Mouse (Mus musculus): ENCODE measurements at regions not wholly inside any gene's neighbourhood (a gene's known extent, or its start where the extent isn't known, plus 50 kb on each side); places are given as distances from the start of the nearest gene placed in this dataset.

DNA sequence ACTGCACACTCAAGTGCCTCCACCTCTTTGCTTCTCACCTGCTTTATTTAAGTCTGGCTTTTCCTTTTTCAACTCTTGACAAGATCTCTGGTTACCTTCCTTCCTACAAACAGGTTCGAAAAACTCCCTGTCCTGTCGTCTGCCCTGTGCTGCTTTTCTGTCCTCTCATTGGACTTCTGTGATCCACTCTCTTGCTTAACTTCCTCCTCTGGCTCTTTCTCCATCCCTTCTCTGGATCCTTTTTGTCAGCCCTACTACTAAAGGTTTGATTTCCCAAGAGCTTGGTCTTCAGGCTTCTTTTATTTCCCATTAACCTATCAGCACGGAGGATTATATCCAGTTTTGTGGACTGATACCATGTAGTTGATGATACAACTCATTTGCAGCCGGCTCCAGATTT is 149.8 kb downstream of the Satb1 start:
- in situ Hi-C loops (cut with MboI, MseI) = no loop called here

DNA sequence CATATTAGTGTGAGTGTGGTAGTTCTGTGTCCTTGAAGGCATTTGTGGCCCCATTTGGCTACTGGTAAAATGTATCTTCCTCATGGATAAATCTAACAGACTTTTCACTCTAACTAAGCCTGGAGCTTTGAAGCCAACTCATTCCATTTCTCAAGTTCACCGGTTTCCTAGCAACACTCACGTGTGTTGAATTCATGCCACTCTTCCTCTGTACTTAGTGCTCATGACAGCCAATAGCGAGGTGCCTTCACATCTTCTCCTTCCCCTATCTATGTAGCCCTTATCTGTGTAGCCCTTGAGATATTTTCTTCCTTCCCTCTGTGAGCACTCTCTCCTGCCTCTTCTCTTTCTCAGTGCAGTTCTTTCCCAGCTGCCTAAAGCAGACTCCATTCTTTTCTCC is 150.7 kb downstream of the Satb1 start:
- in situ Hi-C loops (cut with MboI, MseI) = no loop called here

DNA sequence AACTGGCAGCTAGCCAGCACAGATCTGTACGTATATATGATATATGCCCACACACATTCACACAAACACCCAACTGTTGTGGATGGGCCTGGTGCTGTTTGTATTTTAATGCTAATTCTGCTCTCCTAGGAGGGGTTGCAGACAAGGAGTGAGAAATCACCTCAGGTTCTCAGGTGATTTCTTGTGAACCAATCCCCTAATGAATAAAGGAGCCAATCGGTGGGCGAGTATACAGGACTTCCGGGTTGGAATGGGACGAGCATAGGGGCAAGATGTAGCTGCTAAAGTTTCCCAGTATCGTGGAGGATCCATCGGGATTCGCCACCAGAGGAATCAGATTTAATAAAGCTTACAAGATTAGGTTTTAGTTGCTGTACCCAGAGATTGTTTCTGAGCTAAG is 155.6 kb downstream of the Satb1 start:
- in situ Hi-C loops (cut with MboI, MseI) = no loop called here

DNA sequence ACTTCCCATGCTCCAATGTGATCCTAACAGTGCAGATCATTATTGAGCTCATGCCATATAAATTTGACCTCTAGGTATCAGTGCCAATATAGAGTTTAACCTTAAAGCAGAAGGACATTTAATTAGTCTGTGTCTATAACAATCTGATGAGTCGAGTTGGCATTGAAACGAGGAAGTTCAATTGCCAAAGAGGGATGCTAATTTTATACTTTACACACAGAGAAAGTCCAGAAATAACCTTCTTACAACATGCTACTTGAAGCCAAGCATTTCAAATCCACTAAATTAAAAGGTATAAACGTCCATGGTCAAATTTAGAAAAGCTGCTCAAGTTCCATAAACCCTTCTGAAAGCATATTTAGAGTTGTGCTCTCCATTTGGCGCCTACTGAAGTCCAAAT is 174.7 kb downstream of the Satb1 start:
- in situ Hi-C loops (cut with MboI, MseI) = no loop called here

DNA sequence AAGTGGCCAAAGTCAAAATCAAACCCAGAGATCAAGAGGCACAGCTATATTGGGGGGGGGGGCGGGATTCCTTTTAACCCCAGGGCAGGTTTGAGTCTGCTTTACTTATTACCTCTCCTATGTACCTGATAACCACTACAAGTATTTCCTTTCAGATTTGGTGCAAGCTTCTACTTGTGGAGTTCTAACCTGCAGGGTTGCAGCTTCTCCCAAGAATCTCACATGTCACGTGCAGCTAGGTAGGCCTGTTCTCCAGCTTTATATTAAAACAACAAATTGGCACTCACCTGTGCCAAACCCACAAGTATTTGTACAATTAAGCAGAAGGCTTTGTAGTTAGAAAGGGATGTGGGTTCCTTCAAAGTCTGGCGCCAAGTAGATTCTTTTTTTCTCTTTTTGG is 179.2 kb downstream of the Satb1 start:
- in situ Hi-C loops (cut with MboI, MseI) = no loop called here

DNA sequence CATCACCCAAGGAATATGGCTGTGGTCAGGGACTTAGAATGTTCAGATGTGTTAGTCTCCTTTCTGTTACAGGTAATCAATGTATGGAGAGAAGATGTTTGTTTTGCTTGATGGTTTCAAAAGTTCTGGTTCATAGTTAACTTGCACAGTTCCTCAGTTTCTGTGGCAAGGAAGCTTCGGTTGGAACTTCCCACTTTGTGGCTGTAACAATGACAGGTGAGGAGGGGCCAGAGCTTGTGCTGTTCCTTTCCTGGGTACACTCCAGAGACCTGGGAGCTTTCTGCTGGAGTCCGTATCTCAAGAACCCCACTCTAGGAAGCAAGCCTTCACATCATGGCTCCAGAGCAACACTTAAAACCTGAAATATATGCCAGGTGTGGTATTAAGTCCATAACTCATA is 181.2 kb downstream of the Satb1 start:
- in situ Hi-C loops (cut with MboI, MseI) = no loop called here

DNA sequence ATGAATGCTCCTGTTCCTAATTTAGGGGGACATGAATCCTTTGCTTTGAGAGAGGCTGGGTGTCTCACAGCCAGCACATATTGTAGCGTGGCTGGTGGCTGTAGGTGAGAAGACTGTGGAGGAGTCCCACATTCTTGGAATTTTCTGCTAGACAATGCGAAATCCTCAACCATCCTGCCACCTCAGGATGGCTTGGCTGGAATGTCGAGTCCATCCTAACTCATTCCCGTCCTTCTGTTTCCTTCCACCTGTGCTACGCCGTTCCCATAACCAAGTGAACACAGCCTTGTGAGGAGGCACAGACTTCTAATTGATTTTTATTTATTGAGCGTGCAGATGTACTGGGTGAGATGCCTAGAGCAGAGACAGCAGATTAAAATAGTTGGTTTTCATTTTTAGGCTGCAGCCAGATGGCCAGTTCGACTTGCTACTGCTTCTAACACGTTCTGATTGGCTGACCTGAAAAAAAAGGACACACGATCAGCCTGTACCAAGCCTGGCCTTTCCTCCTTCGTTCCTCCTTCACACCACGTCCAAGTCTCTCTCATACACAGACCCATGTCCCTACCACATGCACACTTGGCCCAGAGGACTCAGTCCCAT is 183.8 kb downstream of the Satb1 start:
- in situ Hi-C loops (cut with MboI, MseI) = no loop called here

DNA sequence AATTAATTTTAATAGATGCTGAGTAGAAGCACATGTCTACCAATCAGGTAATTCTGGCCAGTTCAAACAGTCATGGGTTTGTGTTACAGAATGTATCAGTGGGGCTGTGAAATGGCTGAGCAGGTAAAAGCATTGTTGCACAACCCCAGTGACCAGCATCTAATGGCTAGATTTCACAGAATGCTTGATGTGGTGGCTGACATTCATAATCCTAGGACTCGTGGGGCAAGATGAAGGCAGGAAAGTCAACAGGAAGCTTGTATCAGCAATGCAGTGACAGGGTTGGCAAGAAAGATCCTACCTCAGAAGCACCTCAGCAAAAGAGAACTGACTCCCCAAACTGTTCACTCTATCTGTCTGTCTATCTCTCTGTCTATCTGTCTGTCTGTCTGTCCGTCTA is 186.7 kb downstream of the Satb1 start:
- in situ Hi-C loops (cut with MboI, MseI) = no loop called here

DNA sequence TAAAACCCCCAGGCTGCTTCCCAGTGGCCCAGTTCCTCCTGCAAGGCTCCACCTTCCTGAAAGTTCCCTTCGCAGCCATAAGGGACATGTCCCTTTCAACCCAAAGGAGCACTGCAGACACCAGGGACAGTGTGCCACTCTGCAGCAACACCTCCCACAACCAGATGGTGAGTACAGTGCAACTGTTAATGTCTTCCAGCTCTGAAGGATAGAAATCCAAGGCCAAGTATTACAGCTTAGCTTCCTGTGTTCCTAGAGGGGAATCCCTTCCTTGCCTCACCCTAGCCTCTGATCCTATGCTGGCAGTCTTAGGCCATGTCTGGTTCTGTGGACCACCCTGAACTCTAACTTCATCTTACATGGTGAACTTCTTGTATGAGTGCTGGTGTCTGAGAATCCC is 187.2 kb downstream of the Satb1 start:
- in situ Hi-C loops (cut with MboI, MseI) = no loop called here

DNA sequence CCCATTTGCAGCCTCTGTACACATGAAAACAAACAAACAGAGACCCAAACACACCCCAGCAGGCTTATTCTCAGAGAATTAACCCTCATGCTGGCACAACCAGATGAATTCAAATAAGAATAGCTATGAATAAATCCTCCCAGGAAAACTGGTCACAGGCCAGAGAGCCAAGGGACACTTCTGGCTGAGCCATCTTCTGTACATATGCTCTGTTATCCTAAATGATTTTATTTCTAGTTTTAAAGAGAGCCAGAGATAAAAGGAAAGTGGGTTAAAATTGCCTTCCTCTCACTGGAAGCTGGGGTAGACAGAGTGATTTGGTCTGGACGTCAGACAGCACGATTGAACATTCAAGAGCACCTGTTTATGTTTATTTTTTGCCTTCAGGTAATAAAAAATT is 190.4 kb downstream of the Satb1 start:
- in situ Hi-C loops (cut with MboI, MseI) = no loop called here

DNA sequence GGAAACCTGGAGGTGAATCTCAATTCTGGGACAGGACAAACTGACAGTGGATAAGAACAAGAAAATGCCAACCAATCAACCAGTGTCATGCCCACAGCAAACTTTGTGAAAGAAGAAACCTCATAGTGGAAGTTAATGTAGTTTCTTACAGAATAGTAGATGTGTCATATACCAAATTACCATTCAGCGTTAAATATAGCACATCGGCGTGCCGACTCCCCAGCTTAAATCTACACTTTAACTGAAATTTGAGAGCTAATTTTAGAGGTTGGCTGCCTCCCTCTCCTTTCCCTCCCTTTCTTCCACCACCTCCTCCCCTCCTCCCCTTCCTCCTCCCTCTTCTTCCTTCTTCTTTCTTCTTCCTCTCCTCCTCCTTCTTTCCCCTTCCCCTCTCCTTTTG is 197.2 kb downstream of the Satb1 start:
- in situ Hi-C loops (cut with MboI, MseI) = no loop called here

DNA sequence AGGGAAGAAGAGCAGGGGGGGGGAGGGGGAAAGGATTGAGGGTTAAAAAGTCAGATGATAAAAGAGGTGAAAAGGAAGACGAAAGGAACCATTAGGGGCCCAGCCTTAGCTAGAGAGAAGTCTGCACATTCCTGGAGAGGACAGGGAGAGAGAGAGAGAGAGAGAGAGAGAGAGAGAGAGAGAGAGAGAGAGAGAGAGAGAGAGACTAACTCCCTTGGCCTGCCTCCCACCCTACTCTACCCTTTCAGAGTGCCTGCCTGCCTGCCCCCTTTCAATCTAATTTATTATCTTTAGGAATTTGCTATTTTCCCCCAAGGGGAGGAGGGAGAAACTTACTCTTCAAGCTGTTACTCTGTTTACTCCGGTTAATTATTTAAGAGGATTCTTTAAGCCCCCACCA is 201.5 kb downstream of the Satb1 start:
- in situ Hi-C loops (cut with MboI, MseI) = no loop called here

DNA sequence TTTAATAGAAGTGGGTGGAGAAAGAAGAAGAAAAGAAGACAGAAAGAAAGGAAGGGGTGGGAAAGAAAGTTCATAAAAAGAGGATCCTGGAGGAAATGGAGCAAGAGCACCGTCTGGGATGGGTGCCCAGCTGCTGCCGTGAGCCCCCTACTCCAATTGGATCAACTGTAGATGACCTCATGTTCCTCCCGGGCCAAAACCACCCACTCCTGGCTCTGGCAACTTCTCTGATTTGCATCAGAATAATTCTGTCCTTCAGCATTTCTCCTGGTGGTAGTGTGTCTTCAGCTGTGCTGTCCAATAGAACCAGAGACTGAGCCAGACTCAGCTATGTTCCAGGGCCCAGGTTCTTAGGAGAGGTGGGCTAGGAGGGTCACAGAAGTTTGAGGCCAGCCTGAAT is 212.6 kb downstream of the Satb1 start:
- in situ Hi-C loops (cut with MboI, MseI) = no loop called here

DNA sequence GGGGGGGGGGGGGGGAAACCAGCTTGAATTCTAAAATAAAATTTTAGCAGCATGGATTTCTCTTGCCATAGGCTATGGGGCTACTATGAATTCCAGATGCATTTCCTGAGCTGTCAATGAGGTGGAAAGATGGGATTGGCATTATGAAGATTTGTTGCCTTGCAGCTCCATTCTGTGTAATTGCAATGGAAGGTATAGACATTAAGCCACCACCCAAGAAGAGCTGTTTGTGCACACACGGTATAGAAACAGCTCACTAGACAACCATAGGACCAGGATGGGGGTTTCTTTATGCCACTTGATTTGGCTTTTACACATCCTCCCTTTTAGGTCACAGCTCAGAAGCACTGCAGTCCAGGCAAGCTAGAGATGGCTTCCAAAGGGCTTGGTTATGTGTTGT is 247.8 kb downstream of the Satb1 start:
- in situ Hi-C loops (cut with MboI, MseI) = no loop called here

DNA sequence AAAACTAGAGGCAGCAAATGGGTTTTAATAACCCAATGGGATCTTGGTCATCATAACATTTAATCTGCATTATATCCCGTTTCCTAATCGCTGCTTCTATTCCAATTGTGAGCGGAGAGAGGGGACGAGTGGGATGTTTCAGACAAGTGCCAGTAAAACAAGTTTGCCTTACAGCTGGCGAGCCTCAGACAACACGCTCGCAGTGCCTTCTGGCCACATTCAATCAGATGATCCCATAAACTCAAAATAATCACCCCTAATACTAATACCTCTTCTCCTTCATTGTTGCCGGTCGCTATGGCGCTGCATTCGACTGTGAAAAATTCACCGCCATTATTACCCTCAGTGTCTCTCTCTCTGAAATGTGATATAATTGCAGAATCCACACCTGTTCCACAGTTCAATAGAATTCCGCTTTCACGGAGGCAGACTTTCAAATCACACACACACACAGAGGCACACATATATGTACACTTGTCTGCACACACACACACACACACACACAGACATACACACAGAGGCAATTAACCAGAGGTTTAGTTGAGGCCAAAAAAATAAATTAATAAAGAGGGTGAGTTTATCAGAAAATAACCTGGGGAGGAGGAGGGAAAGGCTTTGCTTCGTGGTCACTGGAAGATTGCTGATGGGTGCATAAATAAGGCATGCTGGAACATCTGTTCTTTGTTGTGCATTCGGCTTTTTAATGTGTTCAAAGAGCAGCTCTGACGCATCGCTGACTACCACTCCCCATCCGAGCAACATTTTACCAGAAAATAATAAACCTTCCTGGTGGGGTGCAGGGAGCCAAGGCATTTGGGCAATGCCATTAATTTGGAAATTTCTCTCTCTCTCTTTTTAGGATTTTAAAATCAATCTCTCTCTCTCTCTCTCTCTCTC is 248.9 kb downstream of the Satb1 start:
- in situ Hi-C loops (cut with MboI, MseI) = no loop called here

DNA sequence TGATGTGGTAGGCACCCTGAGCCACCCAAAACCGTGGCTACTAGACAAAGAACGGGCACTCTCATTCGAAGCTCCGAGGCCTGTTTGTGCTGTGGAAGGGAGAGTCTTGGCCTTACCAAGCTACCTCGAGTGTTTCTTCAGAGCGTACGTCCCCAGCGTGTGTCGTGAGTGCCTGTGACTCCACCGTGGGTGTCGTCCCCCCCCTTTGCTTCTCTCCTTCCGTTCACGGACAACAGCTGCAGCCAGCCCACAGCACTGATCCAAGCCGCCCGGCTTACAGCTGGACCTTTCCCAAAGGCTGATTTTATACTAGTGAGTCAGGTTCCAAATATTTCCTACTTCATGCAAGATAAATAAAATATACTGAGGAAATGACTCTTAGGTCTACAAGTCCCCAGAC is 249.8 kb downstream of the Satb1 start:
- in situ Hi-C loops (cut with MboI, MseI) = no loop called here

DNA sequence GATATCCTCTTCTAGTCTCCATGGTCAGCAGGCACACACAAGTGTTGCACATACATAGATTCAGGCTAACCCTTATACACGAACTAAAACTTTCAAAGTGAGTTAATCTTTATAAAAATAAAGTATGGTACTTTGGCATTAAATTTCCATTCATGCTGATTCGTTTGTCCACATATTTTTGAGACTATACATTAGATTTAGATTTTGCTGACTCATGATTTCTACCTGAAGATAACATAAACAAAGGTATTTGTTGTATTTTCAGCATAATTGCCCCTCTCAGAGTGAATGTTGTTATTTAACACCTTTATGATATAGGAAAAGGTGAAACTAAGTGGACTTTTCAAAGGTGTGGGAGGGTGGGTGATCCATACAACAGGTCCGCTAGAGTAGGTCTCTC is 277.2 kb downstream of the Satb1 start:
- in situ Hi-C loops (cut with MboI, MseI) = no loop called here

DNA sequence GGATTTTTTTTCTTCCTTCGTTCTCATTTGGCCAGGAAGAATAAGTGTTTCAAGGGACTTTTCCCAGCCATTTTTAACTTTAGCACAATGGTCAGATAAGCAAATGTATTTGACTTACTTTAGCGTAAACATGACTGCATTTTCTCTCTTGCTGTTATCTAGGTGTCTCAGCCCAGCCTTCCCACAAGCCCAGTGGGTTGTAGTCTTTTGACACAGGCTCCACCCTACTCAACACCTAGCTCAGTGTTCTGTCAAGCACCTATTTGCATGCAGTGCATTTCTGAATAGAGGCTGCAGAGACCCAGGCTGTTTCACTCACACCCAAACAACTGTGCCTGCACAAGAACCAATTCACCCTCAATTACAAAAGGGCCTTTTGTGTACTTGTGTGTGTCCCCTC is 278.6 kb downstream of the Satb1 start:
- in situ Hi-C loops (cut with MboI, MseI) = no loop called here

DNA sequence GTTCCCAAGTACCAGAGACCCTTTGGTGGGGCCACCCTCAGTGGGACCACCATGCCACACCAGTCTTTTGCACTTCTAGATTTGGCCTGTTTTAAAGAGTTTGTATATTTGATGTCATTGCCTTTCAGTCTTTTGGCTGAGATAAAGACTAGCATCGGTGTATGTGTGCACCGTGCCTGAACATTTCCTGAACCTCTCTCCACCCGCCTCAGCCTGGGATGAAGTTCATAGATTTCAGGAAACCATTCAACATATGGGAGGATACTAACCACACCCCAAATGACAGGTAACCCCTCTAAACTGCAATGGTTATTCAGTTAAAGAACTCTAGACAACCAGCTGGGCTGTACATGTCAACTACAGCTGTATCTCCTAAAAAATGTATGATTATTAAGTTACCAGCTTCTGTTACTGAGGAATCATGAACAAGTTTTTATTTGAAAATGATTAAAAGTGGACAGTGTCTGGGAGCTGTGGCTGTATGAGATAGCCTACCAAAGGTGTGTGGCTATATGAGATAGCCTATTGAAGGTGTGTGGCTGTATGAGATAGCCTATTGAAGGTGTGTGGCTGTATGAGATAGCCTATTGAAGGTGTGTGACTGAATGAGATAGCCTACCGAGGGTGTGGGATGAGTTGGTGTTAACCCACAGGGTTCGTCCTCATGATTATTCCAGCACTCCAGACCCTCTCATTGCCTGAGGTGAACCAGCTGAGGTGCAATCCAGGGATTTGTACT is 280.6 kb downstream of the Satb1 start:
- in situ Hi-C loops (cut with MboI, MseI) = no loop called here

DNA sequence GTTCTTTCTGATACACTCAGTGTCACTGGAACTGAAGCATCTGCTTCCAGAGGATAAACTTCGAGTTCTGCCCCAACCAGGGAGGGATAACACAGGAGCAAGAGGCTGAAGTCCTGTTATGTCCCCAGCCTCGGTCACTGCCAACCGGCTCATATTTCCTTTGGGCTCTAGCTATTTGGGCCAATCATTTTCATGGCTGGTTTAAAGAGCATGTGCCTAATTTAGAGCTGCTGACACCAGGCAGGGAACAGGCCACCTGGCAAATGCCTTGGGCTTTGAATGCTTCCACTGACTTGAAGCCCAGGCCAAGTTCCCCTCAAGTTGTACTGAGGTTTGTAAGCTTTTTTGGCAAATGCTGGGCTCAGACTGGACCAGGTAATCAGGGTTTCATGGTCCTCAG is 286.1 kb downstream of the Satb1 start:
- in situ Hi-C loops (cut with MboI, MseI) = no loop called here

DNA sequence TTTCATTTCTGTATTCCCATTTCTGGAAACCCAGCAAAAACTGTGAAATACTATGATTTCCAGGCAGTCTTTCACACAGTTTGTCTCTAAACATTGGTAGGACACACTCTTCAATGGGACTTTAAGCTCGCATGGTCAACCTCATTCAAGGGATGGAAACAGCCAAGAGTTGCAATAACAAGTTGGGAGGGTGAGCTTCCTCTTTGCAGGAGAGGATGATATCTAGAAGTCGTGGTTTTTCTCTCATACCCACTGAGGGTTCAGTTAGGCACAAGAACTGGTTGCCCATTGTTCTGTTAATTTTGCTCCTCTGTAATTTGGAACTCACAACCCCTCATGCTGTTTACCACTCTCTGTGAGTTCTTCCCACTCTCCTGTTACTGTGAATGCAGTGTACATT is 290.5 kb downstream of the Satb1 start:
- in situ Hi-C loops (cut with MboI, MseI) = no loop called here

DNA sequence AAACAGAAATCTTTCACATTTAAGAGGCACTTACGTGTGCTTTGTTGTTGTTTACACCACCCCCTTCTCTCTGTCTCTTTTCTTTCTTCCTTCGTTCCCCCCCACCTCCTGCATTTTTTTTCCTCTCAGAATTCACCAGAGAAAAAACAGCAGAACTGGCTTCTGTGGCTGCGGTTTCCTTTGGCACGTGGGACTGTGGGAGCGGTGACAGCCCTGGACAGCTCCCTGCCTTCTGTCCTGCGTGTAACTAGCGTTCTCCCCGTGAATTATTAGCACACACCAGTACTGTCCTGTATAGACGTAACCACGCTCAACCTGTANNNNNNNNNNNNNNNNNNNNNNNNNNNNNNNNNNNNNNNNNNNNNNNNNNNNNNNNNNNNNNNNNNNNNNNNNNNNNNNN is 298.4 kb downstream of the Satb1 start:
- in situ Hi-C loops (cut with MboI, MseI) = loop anchor here (5.0 kb wide), 1 partner anchor 72 kb away; no protein-coding TSS in a partner anchor

DNA sequence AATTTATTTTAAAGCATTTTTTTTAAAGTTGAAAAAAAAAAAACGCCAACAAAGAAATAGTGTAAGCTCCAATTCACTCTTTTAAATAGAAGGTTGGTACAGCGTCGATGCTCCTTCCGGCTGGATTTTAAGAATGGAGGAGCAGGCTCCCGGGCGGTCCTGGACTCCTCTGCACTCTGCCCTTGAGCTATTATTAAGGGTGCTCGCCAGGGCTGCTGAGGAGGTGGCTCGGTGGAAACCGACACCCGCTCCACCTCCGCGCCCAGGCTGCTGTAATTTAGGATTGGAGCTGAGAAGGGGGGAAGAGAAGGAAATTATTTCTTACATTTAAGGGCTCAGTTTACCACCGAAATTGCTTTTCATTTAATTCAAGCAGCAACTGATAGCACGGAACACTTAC is 298.8 kb downstream of the Satb1 start:
- in situ Hi-C loops (cut with MboI, MseI) = no loop called here
